Mouse (Mus musculus) C2C12 (cell line): ENCODE measurements around the gene Csrp1.

ENCODE experiments used
- CTCF ChIP-seq: IDR thresholded peaks from one replicate; pipeline ENCODE4 v1.5.1; 2011; ENCODE audit not compliant: control insufficient read depth, insufficient read depth, insufficient read length
- MAX ChIP-seq: IDR thresholded peaks from one replicate; pipeline ENCODE4 v1.6.1; 2011; ENCODE audit warnings: mild to moderate bottlenecking, control low read depth
- USF1 ChIP-seq: IDR thresholded peaks from one replicate; pipeline ENCODE4 v1.6.1; 2011; ENCODE audit warnings: low read depth, mild to moderate bottlenecking, control low read depth, moderate library complexity

DNA sequence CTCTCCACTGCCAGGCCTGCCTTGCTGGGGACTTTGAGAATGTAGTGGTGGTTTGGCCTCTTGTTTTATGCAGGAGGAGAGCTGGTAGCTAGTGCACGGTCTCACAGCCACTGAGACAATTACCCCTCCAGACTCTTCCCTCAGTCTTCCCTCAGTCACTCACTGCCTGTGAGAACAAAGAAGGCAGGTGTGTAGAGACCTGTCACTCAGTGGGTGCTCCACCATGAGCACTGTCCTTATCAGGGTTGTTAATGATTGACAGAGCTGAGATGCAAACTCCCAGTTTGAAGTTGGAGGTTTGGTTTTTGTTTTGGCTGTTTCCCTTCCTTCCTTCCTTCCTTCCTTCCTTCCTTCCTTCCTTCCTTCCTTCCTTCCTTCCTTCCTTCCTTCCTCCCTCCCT, 3.2 kb downstream of the Csrp1 start:
- TF ChIP-seq CTCF (no peak), MAX (no peak), USF1 (no peak)
